Mouse (Mus musculus): ENCODE measurements around the gene Zfp872. TPM values are rescaled to one million over a fixed set of nuclear protein-coding genes. Genes with fewer than 3 reads are reported as not detected.

Zfp872 gene
- polyA plus RNA-seq, 1 experiment, result not detected

GRCm38 (mm10) chr9:22155614-22156013 is 32.3 kb upstream of the Zfp872 start:
- TF ChIP-seq GATA1 (IDR thresholded peaks at IDR 0.05; ENCODE audit: borderline replicate concordance, low read length) (no peak), FLI1 (IDR thresholded peaks at IDR 0.05; ENCODE audit: low read length) (no peak)
- Histone ChIP-seq H3K9me3 (peaks cover 4% of the 10 kb centered on the region; the same call in 1 of the 2 replicates), H3K4me3 (replicated peaks) (peak overlapping the region; percentile 78), H3K36me3 (replicated peaks; ENCODE audit: low read length) (peaks cover 10% of the 10 kb centered on the region), H3K27me3 (replicated peaks) (peaks cover 9% of the 10 kb centered on the region), H3K4me1 (peaks cover 25% of the 10 kb centered on the region)

- H3K4me3 ChIP-seq (replicated peaks), result peak within 1 kb of the TSS; percentile 95
- TF ChIP-seq GATA1 (IDR thresholded peaks at IDR 0.05; ENCODE audit: borderline replicate concordance, low read length), result no peak
- TF ChIP-seq FLI1 (IDR thresholded peaks at IDR 0.05; ENCODE audit: low read length), result no peak
- peaks cover 25% of the 10 kb centered on the region for H3K4me1 ChIP-seq
These were observed 31.2 kb upstream of the Zfp872 start, which contains the start of gene Pigyl for GRCm38 (mm10) chr9:22156497-22157245. TSS of gene Pigyl (plus strand) at chr9:22156846.

GRCm38 (mm10) chr9:22157516-22158265 is 30.2 kb upstream of the Zfp872 start:
- Histone ChIP-seq H3K4me1 (peaks cover 25% of the 10 kb centered on the region), H3K9me3 (peaks cover 3% of the 10 kb centered on the region; the same call in 1 of the 2 replicates), H3K27me3 (replicated peaks) (peaks cover 3% of the 10 kb centered on the region), H3K36me3 (replicated peaks; ENCODE audit: low read length) (peaks cover 10% of the 10 kb centered on the region), H3K4me3 (replicated peaks) (peak overlapping the region; percentile 95)
- TF ChIP-seq FLI1 (IDR thresholded peaks at IDR 0.05; ENCODE audit: low read length) (no peak), GATA1 (IDR thresholded peaks at IDR 0.05; ENCODE audit: borderline replicate concordance, low read length) (no peak)

More at GRCm38 (mm10) chr9:22156497-22157245, 31.2 kb upstream of the Zfp872 start, which contains the start of gene Pigyl:
- Histone ChIP-seq H3K27me3 (replicated peaks) (peaks cover 9% of the 10 kb centered on the region), H3K36me3 (replicated peaks; ENCODE audit: low read length) (peaks cover 10% of the 10 kb centered on the region), H3K9me3 (peaks cover 4% of the 10 kb centered on the region; the same call in 1 of the 2 replicates)

- Histone ChIP-seq H3K4me3 (replicated peaks) (no peak overlapping the region), H3K36me3 (replicated peaks; ENCODE audit: low read length) (peaks cover 10% of the 10 kb centered on the region), H3K4me1 (peaks cover 14% of the 10 kb centered on the region), H3K27me3 (replicated peaks) (no peaks in the 10 kb centered on the region), H3K9me3 (no peaks in the 10 kb centered on the region)
- TF ChIP-seq GATA1 (IDR thresholded peaks at IDR 0.05; ENCODE audit: borderline replicate concordance, low read length) (no peak), FLI1 (IDR thresholded peaks at IDR 0.05; ENCODE audit: low read length) (no peak)
These were observed 26.6 kb upstream of the Zfp872 start for GRCm38 (mm10) chr9:22161299-22161698.

- H3K4me3 ChIP-seq (replicated peaks), result no peak overlapping the region
- H3K9me3 ChIP-seq, result peaks cover 10% of the 10 kb centered on the region
- H3K27me3 ChIP-seq (replicated peaks), result no peaks in the 10 kb centered on the region
- no peak for TF ChIP-seq FLI1 (IDR thresholded peaks at IDR 0.05; ENCODE audit: low read length)
- no peak for TF ChIP-seq GATA1 (IDR thresholded peaks at IDR 0.05; ENCODE audit: borderline replicate concordance, low read length)
- H3K36me3 ChIP-seq (replicated peaks; ENCODE audit: low read length), result peaks cover 10% of the 10 kb centered on the region
- H3K4me1 ChIP-seq, result peaks cover 8% of the 10 kb centered on the region
These were observed 25.6 kb upstream of the Zfp872 start for GRCm38 (mm10) chr9:22162305-22162704.

- H3K9me3 ChIP-seq, result peaks cover 12% of the 10 kb centered on the region
These were observed 25.0 kb upstream of the Zfp872 start for GRCm38 (mm10) chr9:22162912-22163311.

GRCm38 (mm10) chr9:22164711-22165668 is 22.9 kb upstream of the Zfp872 start:
- H3K27me3 ChIP-seq (replicated peaks), result no peaks in the 10 kb centered on the region
- TF ChIP-seq GATA1 (IDR thresholded peaks at IDR 0.05; ENCODE audit: borderline replicate concordance, low read length) (no peak), FLI1 (IDR thresholded peaks at IDR 0.05; ENCODE audit: low read length) (no peak)

More at GRCm38 (mm10) chr9:22162912-22163311, 25.0 kb upstream of the Zfp872 start:
- TF ChIP-seq GATA1 (IDR thresholded peaks at IDR 0.05; ENCODE audit: borderline replicate concordance, low read length), result no peak
- no peak for TF ChIP-seq FLI1 (IDR thresholded peaks at IDR 0.05; ENCODE audit: low read length)
- H3K4me1 ChIP-seq, result peaks cover 2% of the 10 kb centered on the region
- H3K27me3 ChIP-seq (replicated peaks), result no peaks in the 10 kb centered on the region
- H3K36me3 ChIP-seq (replicated peaks; ENCODE audit: low read length), result peaks cover 9% of the 10 kb centered on the region
- H3K4me3 ChIP-seq (replicated peaks), result no peak overlapping the region

GRCm38 (mm10) chr9:22165964-22166363 is 21.9 kb upstream of the Zfp872 start:
- H3K9me3 ChIP-seq, result peaks cover 12% of the 10 kb centered on the region
- TF ChIP-seq GATA1 (IDR thresholded peaks at IDR 0.05; ENCODE audit: borderline replicate concordance, low read length), result no peak
- no peak for TF ChIP-seq FLI1 (IDR thresholded peaks at IDR 0.05; ENCODE audit: low read length)
- H3K4me1 ChIP-seq, result no peaks in the 10 kb centered on the region
- no peaks in the 10 kb centered on the region for H3K27me3 ChIP-seq (replicated peaks)
- H3K36me3 ChIP-seq (replicated peaks; ENCODE audit: low read length), result no peaks in the 10 kb centered on the region
- H3K4me3 ChIP-seq (replicated peaks), result no peak overlapping the region

More at GRCm38 (mm10) chr9:22164711-22165668, 22.9 kb upstream of the Zfp872 start:
- Histone ChIP-seq H3K4me3 (replicated peaks) (peak overlapping the region; percentile 82), H3K9me3 (peaks cover 12% of the 10 kb centered on the region), H3K36me3 (replicated peaks; ENCODE audit: low read length) (no peaks in the 10 kb centered on the region), H3K4me1 (no peaks in the 10 kb centered on the region)

GRCm38 (mm10) chr9:22166686-22167085 is 21.2 kb upstream of the Zfp872 start:
- no peak for TF ChIP-seq FLI1 (IDR thresholded peaks at IDR 0.05; ENCODE audit: low read length)
- no peaks in the 10 kb centered on the region for H3K4me1 ChIP-seq

More at GRCm38 (mm10) chr9:22166686-22167085, 21.2 kb upstream of the Zfp872 start:
- no peaks in the 10 kb centered on the region for H3K27me3 ChIP-seq (replicated peaks)
- peaks cover 12% of the 10 kb centered on the region for H3K9me3 ChIP-seq
- no peak overlapping the region for H3K4me3 ChIP-seq (replicated peaks)
- no peaks in the 10 kb centered on the region for H3K36me3 ChIP-seq (replicated peaks; ENCODE audit: low read length)

Measured in megakaryocyte, embryonic 14.5 days (primary cell).